Mouse (Mus musculus) spleen, embryonic (tissue): ENCODE results near the gene Klhl36.

ENCODE experiments used
- CTCF ChIA-PET: fragments of 350-600 bp; sonication (Branson Sonifier 250); formaldehyde crosslinking; loops from one replicate; lab custom pipeline; 2022; lab: Charles Lee

The Klhl36 gene

DNA sequence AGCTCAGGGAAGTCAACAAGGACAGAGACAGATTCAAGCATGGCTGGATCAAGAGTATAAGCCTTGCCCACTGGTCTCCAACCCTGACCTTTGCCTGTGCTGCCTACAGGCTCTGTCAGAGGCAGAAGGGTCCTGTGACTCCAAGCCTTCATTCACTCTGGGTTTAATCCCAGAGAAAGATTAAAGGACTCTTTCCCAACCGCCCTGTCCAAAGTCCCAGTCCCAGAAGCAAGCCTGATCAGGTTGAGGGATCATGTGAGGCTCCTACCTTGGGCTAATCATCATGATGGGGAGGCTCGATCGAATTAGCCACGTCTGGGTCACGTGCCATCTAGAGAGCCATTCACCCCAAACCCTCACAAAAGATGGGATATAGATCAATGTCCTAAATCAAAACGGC, 27.4 kb upstream of the Klhl36 start:
- CTCF ChIA-PET = no interaction called here

GRCm38 (mm10) chr8:119835270-119835669, 26.8 kb upstream of the Klhl36 start:
- CTCF ChIA-PET = interaction anchor here (0.6 kb wide), 1 partner anchor 62 kb away, joined by 4 read pairs; no protein-coding TSS in a partner anchor

DNA sequence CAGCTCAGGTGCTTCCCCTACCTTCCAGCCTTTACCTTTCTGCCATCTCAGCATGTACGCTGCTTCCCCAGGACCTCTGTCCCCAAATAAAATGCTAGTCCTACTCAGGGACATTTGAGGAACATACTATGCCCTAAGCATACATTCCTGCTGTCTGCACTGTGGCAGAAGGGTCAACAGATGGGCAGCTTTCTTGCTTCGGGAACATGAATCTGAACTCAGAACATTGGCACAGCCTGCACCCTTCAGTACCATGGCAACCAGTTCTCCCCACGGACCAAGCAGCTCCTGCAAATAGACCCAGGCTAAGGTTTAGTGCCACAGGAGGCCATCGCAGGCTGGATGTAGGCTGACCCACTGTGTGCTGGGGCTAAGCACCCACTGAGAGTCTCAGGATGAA, 25.2 kb upstream of the Klhl36 start:
- CTCF ChIA-PET = no interaction called here

GRCm38 (mm10) chr8:119837553-119838071, 24.5 kb upstream of the Klhl36 start:
- CTCF ChIA-PET = interaction anchor here (1.2 to 1.4 kb wide), 3 partner anchors 54 to 108 kb away, joined by 3 to 6 read pairs (median 4); no protein-coding TSS in a partner anchor

GRCm38 (mm10) chr8:119838100-119838982, 23.7 kb upstream of the Klhl36 start:
- CTCF ChIA-PET = interaction anchor here (0.5 to 1.4 kb wide), 8 partner anchors 8 to 107 kb away, joined by 3 to 7 read pairs (median 4); no protein-coding TSS in a partner anchor

DNA sequence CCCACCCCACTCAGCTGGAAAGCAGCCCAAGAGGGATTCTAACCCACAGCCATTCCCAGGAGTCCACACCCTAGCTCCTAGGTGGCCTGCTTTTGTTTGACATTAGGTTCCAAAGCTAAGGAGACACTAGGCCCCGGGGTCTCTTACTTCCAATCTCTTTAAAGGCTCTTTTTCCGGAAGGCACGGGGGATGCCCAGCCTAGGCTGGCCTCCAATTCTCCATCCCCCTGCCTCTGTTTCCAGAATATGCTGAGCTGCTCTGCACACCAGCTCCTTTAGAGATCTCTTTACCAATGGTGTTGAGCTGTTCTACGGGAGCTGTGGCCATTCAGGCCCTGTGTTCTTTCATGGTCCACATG, 23.1 kb upstream of the Klhl36 start:
- CTCF ChIA-PET = interaction anchor here (0.5 to 1.4 kb wide), 10 partner anchors 8 to 180 kb away, joined by 3 to 7 read pairs (median 4); no protein-coding TSS in a partner anchor

GRCm38 (mm10) chr8:119839419-119840021, 22.5 kb upstream of the Klhl36 start:
- CTCF ChIA-PET = interaction anchor here (0.6 to 1.4 kb wide), 8 partner anchors 9 to 181 kb away, joined by 3 to 7 read pairs (median 4); no protein-coding TSS in a partner anchor

DNA sequence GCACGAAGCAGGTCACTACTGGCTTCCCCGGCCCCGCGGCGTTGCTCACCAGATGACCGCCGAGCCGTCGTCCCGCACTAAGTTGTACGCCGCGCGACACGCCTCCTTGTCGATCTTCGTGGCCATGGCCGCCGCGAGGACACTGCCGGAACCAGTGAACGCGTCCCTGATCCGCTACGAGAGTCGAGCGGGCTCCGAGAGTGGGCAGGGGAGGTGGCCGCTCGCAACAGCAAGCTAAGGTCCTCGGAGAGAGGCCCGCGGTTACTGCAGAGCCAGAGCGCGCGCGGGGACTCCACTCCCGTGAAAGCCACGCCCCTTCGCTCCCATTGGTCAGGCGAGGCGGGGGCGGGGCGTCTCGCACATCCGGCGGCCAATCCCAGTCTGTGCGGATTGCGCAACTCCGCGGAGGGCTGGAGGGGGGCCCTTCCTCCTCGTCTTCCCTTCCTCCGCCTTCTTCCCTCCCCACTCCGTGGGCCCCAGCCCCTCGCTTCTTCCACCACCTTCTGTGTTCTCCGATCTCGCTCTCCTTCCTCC, 21.7 kb upstream of the Klhl36 start, which contains the start of gene Cotl1:
Cotl1 (minus strand) TSS at position 270 of the 534 bp plus-strand sequence.
- CTCF ChIA-PET = interaction anchor here (0.6 to 1.3 kb wide), 3 partner anchors 11 to 56 kb away, joined by 3 to 4 read pairs (median 3); no protein-coding TSS in a partner anchor

- CTCF ChIA-PET = interaction anchor here (0.6 to 0.7 kb wide), 4 partner anchors 11 to 1850 kb away, joined by 3 read pairs; no protein-coding TSS in a partner anchor
Observed at GRCm38 (mm10) chr8:119840905-119841411, 21.1 kb upstream of the Klhl36 start.

DNA sequence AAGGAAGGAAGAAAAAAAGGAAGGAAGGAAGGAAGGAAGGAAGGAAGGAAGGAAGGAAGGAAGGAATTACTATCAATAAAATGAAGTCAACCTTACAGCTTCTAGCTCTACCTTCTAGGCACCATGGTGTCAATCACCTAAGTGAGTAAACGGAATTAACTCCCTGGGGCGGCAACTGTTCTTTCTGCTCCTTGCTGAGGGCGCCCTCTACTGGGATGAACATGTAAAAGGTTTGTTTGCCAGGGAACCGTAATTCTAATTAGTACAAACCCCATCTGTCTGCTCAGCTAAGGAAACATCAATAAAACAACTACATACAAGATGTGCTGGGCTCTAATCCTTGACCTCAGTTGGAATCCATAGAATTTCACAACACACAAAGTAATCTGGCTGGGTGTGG, 18.6 kb upstream of the Klhl36 start:
- CTCF ChIA-PET = interaction anchor here (1.2 to 2.0 kb wide), 3 partner anchors 16 to 65 kb away, joined by 4 to 6 read pairs (median 5); partner anchors contain the start of gene Tldc1

DNA sequence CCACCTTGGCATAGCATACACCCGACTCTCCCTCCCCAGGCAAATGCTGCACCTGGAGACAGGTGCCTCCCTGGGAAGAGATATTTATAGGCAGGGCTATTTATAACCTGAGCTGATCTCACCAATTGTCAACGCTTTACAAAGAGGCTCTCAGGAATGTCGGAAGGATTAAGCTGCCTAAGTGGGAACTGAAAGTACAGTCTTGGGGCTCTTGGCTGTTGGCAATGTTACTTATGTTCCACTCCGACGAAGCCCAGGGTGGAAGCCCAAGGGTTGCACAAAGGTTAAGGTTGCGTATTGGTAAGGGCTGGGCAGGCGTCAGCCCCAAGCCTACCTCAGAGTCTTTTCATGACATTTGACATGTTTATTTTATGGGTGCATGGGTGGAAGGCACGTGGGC, 17.5 kb upstream of the Klhl36 start:
- CTCF ChIA-PET = interaction anchor here (0.5 to 1.9 kb wide), 2 partner anchors 61 to 65 kb away, joined by 6 to 7 read pairs; no protein-coding TSS in a partner anchor

GRCm38 (mm10) chr8:119845741-119846140, 16.3 kb upstream of the Klhl36 start:
- CTCF ChIA-PET = interaction anchor here (1.2 kb wide), 1 partner anchor 66 kb away, joined by 6 read pairs; no protein-coding TSS in a partner anchor

- CTCF ChIA-PET = interaction anchor here (1.2 kb wide), 1 partner anchor 68 kb away, joined by 6 read pairs; no protein-coding TSS in a partner anchor
Observed at GRCm38 (mm10) chr8:119847232-119847922, 14.7 kb upstream of the Klhl36 start.

GRCm38 (mm10) chr8:119853521-119853920, 8.5 kb upstream of the Klhl36 start:
- CTCF ChIA-PET = no interaction called here

GRCm38 (mm10) chr8:119854035-119854434, 8.0 kb upstream of the Klhl36 start:
- CTCF ChIA-PET = no interaction called here

- CTCF ChIA-PET = no interaction called here
Observed at GRCm38 (mm10) chr8:119855656-119856055, 6.4 kb upstream of the Klhl36 start.

- CTCF ChIA-PET = no interaction called here
Observed at GRCm38 (mm10) chr8:119857767-119858166, 4.3 kb upstream of the Klhl36 start.

GRCm38 (mm10) chr8:119862390-119862734, 296 bp downstream of the Klhl36 start:
- CTCF ChIA-PET = no interaction called here

GRCm38 (mm10) chr8:119862749-119863148, 683 bp downstream of the Klhl36 start:
- CTCF ChIA-PET = no interaction called here

- CTCF ChIA-PET = interaction anchor here (0.5 kb wide), 1 partner anchor 93 kb away, joined by 3 read pairs; no protein-coding TSS in a partner anchor
Observed at GRCm38 (mm10) chr8:119869616-119870015, 7.5 kb downstream of the Klhl36 start.
